Mouse (Mus musculus) adipocyte (in vitro differentiated cells): ENCODE results near the gene Rora.

Experiments
- DNase-seq: peaks from one replicate; pipeline ENCODE4 v3.0.0-alpha.2; 2016; ENCODE audit warnings: low spot score

Rora gene

GRCm38 (mm10) chr9:68820036-68820435 lies 166.4 kb downstream of the Rora start:
- no peak for DNase-seq

- no peak for DNase-seq
Observed at GRCm38 (mm10) chr9:68820478-68820877, 166.9 kb downstream of the Rora start.

- no peak for DNase-seq
Observed at GRCm38 (mm10) chr9:68821388-68821787, 167.8 kb downstream of the Rora start.

- DNase-seq: no peak
Observed at GRCm38 (mm10) chr9:68823292-68823691, 169.7 kb downstream of the Rora start.

- DNase-seq: no peak
Observed at GRCm38 (mm10) chr9:68825107-68825506, 171.5 kb downstream of the Rora start.

DNA sequence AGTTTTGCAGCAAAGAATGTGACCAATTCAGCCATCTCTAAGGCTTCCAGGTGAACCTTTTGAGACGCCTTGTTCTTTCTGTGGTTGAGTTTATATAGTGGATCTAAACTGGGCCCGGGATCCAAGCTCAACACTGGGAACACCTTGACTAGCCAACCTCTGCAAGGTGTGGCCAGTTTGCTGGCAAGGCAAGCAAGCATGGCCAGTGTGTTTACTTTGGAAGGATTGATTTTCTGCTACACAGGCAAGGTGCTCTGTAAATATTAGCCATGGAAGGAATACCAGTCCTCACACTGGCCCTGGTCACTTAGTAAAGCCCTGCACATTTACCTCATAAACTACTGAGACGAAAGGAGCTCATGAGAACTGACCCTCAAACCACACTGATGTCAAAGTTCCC lies 172.3 kb downstream of the Rora start:
- DNase-seq: no peak

GRCm38 (mm10) chr9:68827441-68827840 lies 173.9 kb downstream of the Rora start:
- DNase-seq: peak; percentile 19

- DNase-seq: no peak
Observed at GRCm38 (mm10) chr9:68829903-68830302, 176.3 kb downstream of the Rora start.

GRCm38 (mm10) chr9:68833323-68833722 lies 179.7 kb downstream of the Rora start:
- DNase-seq: no peak

DNA sequence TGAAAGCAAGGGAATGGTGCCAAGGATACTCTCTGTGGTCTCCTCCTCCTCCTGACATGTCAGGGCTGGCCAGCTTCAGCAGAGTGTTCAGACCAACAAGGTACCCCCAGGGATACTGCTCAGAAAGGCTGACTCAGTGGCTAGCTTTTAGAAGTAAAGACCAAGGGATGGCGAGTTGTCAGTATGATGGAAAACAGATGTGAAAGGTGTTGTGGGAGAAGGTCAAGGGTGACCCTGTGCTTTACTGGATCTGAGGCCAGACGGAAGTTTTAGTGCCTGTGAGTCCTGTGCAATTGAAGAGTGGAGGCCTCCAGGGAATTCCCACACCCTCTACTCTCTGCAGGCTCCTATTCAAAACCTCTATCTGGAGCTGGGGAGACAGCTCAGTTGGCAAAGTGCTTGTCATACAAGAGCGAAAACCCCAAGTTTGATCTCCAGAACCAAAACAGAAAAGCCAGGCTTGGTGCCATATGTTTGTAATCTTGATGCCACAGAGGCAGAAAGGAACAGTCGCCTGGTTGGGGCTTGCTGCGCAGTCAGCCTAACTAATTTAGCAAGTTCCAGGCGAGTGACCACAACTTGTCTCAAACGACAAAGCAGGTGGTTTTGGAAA lies 181.6 kb downstream of the Rora start:
- no peak for DNase-seq

GRCm38 (mm10) chr9:68842134-68842892 lies 188.7 kb downstream of the Rora start:
- no peak for DNase-seq

- DNase-seq: no peak
Observed at GRCm38 (mm10) chr9:68845556-68845955, 192.0 kb downstream of the Rora start.

DNA sequence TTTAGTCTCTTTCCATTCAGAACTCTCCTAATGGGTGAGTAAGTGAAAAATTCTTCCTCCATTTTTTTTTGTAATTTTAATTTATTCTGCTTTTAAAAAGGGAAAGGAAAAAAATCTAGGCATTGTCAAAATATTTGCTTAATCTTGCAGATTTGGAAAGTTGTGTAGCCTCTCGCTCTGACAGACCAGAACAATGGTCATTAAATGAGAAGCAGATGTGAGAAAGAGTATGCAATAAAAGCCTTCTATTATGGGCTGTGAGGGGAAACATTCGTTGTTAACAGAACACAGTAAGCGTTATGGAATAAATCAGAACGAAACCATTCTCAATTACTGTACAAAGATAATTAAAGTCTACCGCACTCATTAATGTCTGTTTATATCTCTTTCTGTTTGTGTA lies 196.7 kb downstream of the Rora start:
- no peak for DNase-seq

GRCm38 (mm10) chr9:68852201-68852600 lies 198.6 kb downstream of the Rora start:
- DNase-seq: no peak

DNA sequence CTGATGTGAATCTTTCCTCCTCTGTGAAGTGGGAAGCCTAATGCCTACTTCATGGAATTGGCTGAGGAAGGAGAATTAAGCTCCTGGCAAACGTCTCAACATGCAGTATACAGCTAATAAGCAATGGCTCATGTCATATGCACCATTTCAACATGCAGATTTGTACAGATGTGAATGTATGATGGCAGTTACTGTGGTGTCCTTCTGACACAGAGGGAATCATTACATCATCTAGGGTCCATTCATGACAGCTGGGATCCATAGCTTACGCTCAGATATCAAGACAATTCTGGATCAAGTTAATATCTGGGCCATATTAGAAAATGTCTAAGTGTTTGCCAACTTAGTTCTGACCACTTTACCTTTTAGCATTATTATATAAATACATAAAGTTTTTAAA lies 199.3 kb downstream of the Rora start:
- DNase-seq: no peak

GRCm38 (mm10) chr9:68859500-68859899 lies 205.9 kb downstream of the Rora start:
- no peak for DNase-seq

DNA sequence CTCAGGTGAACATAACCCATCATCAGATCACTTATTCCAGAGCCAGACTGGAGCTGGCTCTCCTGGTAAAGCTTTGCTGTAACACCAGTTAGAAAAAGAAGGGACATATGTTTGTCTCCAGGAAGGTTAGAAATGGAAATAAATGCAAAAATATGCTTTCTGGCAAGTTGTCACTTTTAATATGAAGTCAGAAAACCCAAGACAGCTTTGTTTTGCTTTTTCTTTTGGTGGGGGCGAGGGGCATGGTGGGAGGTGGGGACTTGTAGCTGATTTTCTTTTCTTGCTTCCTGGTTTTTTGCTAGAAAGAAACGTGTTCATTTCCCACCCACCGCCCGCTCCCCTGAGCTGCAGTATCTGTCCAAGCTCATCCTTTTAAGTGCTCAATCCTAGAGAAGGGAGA lies 212.7 kb downstream of the Rora start:
- DNase-seq: no peak

GRCm38 (mm10) chr9:68873838-68874237 lies 220.3 kb downstream of the Rora start:
- no peak for DNase-seq

- no peak for DNase-seq
Observed at GRCm38 (mm10) chr9:68874544-68874943, 221.0 kb downstream of the Rora start.

- no peak for DNase-seq
Observed at GRCm38 (mm10) chr9:68875791-68876190, 222.2 kb downstream of the Rora start.

DNA sequence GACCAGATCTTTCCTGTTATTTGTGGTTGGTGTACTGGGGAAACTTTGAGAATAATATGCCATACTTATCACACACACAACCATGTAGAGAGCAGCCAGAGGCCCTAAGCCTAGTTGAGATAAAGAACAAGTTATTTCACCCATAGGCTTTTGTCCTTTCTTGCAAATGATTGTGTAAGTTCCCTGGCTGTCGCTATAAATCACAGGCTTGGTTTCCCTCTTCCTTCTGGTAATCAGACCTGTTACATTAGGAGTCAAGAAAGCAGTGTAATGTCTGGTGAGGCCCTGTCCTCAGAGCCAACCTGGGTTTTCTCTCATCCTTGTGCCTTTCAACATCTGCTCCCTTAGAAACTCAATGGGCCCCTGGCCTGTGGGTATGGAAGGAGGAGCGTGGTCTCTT lies 222.7 kb downstream of the Rora start:
- DNase-seq: peak; percentile 2

DNA sequence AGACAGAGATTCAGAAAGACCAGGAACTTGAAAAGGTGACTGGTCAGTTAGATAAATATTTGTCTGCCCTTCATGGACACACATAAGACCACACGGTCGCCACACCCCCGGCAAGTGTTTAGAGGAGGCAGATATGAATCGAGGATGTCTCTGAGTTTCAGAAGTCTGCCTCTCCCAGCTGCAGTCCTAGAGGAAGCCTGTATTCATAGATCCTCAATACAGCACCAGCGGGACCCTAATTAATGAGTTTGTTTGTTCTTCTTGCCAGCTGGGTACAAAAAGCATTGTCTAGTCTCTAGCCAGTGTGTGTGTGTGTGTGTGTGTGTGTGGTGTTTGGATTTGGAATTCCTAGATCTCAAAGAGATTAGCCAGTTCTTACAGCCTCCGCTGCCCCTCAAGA lies 228.3 kb downstream of the Rora start:
- no peak for DNase-seq

GRCm38 (mm10) chr9:68883005-68883404 lies 229.4 kb downstream of the Rora start:
- no peak for DNase-seq

DNA sequence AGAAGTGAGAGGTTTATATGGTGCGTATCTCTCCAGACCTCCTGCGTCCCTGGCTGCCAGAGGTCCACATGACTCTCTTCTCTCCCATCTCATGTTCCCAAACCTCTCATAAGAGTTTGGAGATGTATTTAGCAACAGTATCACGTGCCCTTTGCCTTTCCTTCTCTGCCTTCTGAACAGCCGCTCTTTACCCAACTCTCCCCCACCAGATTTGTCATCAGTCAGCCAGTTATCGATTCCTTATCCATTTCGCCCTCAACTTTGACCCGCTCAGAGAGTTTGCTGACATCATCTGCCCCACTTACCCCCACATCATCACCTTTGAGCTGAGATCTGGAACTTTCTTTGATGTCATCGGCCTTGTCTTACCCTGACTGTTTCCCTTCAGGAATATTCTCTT lies 230.1 kb downstream of the Rora start:
- no peak for DNase-seq
